Mouse (Mus musculus) brain, embryonic 14.5 days (tissue): ENCODE measurements around the gene Elp4. TPM values are rescaled to one million over a fixed set of nuclear protein-coding genes. Genes with fewer than 3 reads are reported as not detected.

Experiments
- DNase-seq: peaks from one replicate; pipeline ENCODE4 v3.0.0-alpha.2; 2011; ENCODE audit warnings: low read depth
- CTCF ChIP-seq: fragments of 200-500 bp; IDR thresholded peaks from 2 replicates; pipeline ENCODE4 v1.5.1; 2012; ENCODE audit warnings: inconsistent platforms, mild to moderate bottlenecking, moderate library complexity, borderline replicate concordance; ENCODE audit not compliant: insufficient read depth, insufficient read length; ENCODE audit errors: extremely low read depth
- POLR2A ChIP-seq: fragments of 200-500 bp; IDR thresholded peaks from 2 replicates; pipeline ENCODE4 v1.6.1; 2012; ENCODE audit warnings: mild to moderate bottlenecking, inconsistent platforms, borderline replicate concordance; ENCODE audit not compliant: poor library complexity, insufficient read depth, insufficient read length, severe bottlenecking; ENCODE audit errors: extremely low read depth
- polyA plus RNA-seq: library from polyadenylated mRNA; depleted of rRNA; stranded (reverse); fragments of >200 nt; gene quantifications from 2 replicates; pipeline ENCODE4 v1.2.3, GENCODE M21; 2012

The Elp4 gene
- polyA plus RNA-seq, 1 experiment, result 14.1 TPM

- no peak for DNase-seq
Observed at GRCm38 (mm10) chr2:105702586-105702985, 201.8 kb downstream of the Elp4 start.

GRCm38 (mm10) chr2:105701781-105702180 is 202.6 kb downstream of the Elp4 start:
- no peak for DNase-seq
- TF ChIP-seq CTCF (no peak), POLR2A (no peak)

More at GRCm38 (mm10) chr2:105702586-105702985, 201.8 kb downstream of the Elp4 start:
- TF ChIP-seq CTCF (no peak), POLR2A (no peak)

GRCm38 (mm10) chr2:105698631-105699030 is 205.7 kb downstream of the Elp4 start:
- DNase-seq, result no peak
- no peak for TF ChIP-seq CTCF
- TF ChIP-seq POLR2A, result no peak

- DNase-seq, result no peak
- TF ChIP-seq POLR2A (no peak), CTCF (no peak)
Observed at GRCm38 (mm10) chr2:105697741-105698140, 206.6 kb downstream of the Elp4 start.

GRCm38 (mm10) chr2:105691296-105691695 is 213.1 kb downstream of the Elp4 start:
- TF ChIP-seq POLR2A (no peak), CTCF (no peak)
- DNase-seq, result peak; percentile 54

- TF ChIP-seq CTCF, result no peak
- no peak for TF ChIP-seq POLR2A
- peak; percentile 82 for DNase-seq
Observed at GRCm38 (mm10) chr2:105689771-105690639, 214.4 kb downstream of the Elp4 start.

- TF ChIP-seq POLR2A, result no peak
- no peak for TF ChIP-seq CTCF
- DNase-seq, result peak; percentile 80
Observed at GRCm38 (mm10) chr2:105689304-105689770, 215.0 kb downstream of the Elp4 start.

- peak; percentile 46 for DNase-seq
- TF ChIP-seq CTCF, result no peak
- TF ChIP-seq POLR2A, result no peak
Observed at GRCm38 (mm10) chr2:105688436-105689303, 215.7 kb downstream of the Elp4 start.

- no peak for TF ChIP-seq POLR2A
- no peak for TF ChIP-seq CTCF
Observed at GRCm38 (mm10) chr2:105688011-105688410, 216.4 kb downstream of the Elp4 start.

GRCm38 (mm10) chr2:105687317-105687991 is 216.9 kb downstream of the Elp4 start:
- DNase-seq, result peak; percentile 75
- TF ChIP-seq CTCF, result peak; percentile 47; the same call in 1 of the 2 replicates
- no peak for TF ChIP-seq POLR2A

More at GRCm38 (mm10) chr2:105688011-105688410, 216.4 kb downstream of the Elp4 start:
- DNase-seq, result peak; percentile 74

GRCm38 (mm10) chr2:105686363-105687316 is 217.7 kb downstream of the Elp4 start:
- TF ChIP-seq CTCF (no peak), POLR2A (no peak)
- peak; percentile 95 for DNase-seq
